Mouse (Mus musculus) liver, embryonic 14.5 days (tissue): ENCODE results near the gene Syne1. TPM values are rescaled to one million over a fixed set of nuclear protein-coding genes. Genes with fewer than 3 reads are reported as not detected.

ENCODE experiments used
- ATAC-seq: fragments of 200-750 bp; cut with Nextera tagmentation; 2 replicates; pipeline ENCODE4 v1.8.0; 2017; ENCODE audit warnings: moderate number of reproducible peaks, mild to moderate bottlenecking, moderate library complexity; ENCODE audit not compliant: insufficient read depth
- DNase-seq, 3 experiments: peaks; one replicate each; pipeline ENCODE4 v3.0.0-alpha.2; 2012 to 2013; ENCODE audit warnings: low read depth in 3 of 3, low spot score in 3 of 3
- H3K27ac ChIP-seq: fragments of 300-500 bp; sonication (generic); 2 replicates; pipeline ENCODE4 v1.5.1; 2014; ENCODE audit warnings: moderate library complexity, mild to moderate bottlenecking, control low read depth, inconsistent platforms
- H3K27me3 ChIP-seq: fragments of 300-500 bp; sonication (generic); 2 replicates; pipeline ENCODE4 v1.6.1; 2014; ENCODE audit warnings: mild to moderate bottlenecking, low read length, moderate library complexity; ENCODE audit not compliant: control insufficient read depth, insufficient read depth
- H3K36me3 ChIP-seq: fragments of 300-500 bp; sonication (generic); replicated peaks from 2 replicates; pipeline ENCODE4 v1.6.1; 2014; ENCODE audit warnings: low read depth; ENCODE audit not compliant: control insufficient read depth, insufficient read depth
- H3K4me1 ChIP-seq, 2 experiments: fragments of 200-500 bp in 1 of 2; fragments of 300-500 bp in 1 of 2; sonication (generic) in 1 of 2; replicated peaks; 2 replicates each; pipeline ENCODE4 v1.6.1; 2012 to 2014; ENCODE audit warnings: antibody characterized with exemption in 1 of 2, inconsistent platforms in 1 of 2, low read length in 1 of 2; ENCODE audit not compliant: control insufficient read depth in 2 of 2, insufficient read depth in 2 of 2
- H3K4me2 ChIP-seq: fragments of 300-500 bp; sonication (generic); 2 replicates; pipeline ENCODE4 v1.6.1; 2014; ENCODE audit warnings: low read depth, mild to moderate bottlenecking, control low read depth, moderate library complexity
- H3K4me3 ChIP-seq, 2 experiments: fragments of 200-500 bp in 1 of 2; fragments of 300-500 bp in 1 of 2; sonication (generic) in 1 of 2; 2 replicates each; pipeline ENCODE4 v1.5.1; 2012 to 2014; ENCODE audit warnings: low read depth in 2 of 2, low read length in 2 of 2, mild to moderate bottlenecking in 2 of 2, control low read depth in 1 of 2, inconsistent platforms in 1 of 2, moderate library complexity in 1 of 2; ENCODE audit not compliant: insufficient read depth in 1 of 2
- H3K9ac ChIP-seq: fragments of 300-500 bp; sonication (generic); replicated peaks from 2 replicates; pipeline ENCODE4 v1.6.1; 2014; ENCODE audit warnings: mild to moderate bottlenecking, control low read depth, moderate library complexity
- H3K9me3 ChIP-seq: fragments of 300-500 bp; sonication (generic); 2 replicates; pipeline ENCODE4 v1.6.1; 2016; ENCODE audit warnings: low read length, mixed read lengths; ENCODE audit not compliant: control insufficient read depth
- CTCF ChIP-seq: IDR thresholded peaks from 2 replicates; pipeline ENCODE4 v1.5.1; 2016; ENCODE audit warnings: antibody characterized with exemption, low read depth, control low read depth
- EP300 ChIP-seq: IDR thresholded peaks from 2 replicates; pipeline ENCODE4 v1.6.1; 2016; ENCODE audit warnings: antibody characterized with exemption, low read depth
- WGBS: fragments of 180-500 bp; shearing (Covaris S2); extraction: QIAGEN DNeasy Blood & Tissue Kit; methylation state at CpG from one replicate; pipeline ENCODE4 v1.1.7; 2014; ENCODE audit not compliant: insufficient replicate concordance; 5-methylcytosine and 5-hydroxymethylcytosine counted together
- polyA plus RNA-seq, 2 experiments: library from polyadenylated mRNA; depleted of rRNA in 1 of 2; stranded (reverse) in 1 of 2; unstranded in 1 of 2; fragments of >200 nt; fragmentation: Nextera tagmentation in 1 of 2; extraction: Ambion mirVana in 1 of 2; gene quantifications; 2 replicates each; pipeline versions ENCODE4 v1.2.1 to v1.2.3; 2012 to 2014

Gene Syne1
- polyA plus RNA-seq, 2 experiments, result 3.1 to 3.6 TPM

- no peaks in the 10 kb centered on the region for H3K27me3 ChIP-seq
- DNase-seq, result no peak
- H3K4me3 ChIP-seq, result no peak overlapping the region
- WGBS, result 30% methylated on average over 2 of the region's 2 CpGs
- no peaks in the 10 kb centered on the region for H3K9me3 ChIP-seq
- no peaks in the 10 kb centered on the region for H3K36me3 ChIP-seq
- TF ChIP-seq EP300 (no peak), CTCF (no peak)
- H3K27ac ChIP-seq, result no peak overlapping the region
- no peak overlapping the region for H3K9ac ChIP-seq
- no peak for ATAC-seq
- H3K4me2 ChIP-seq, result no peak overlapping the region
- no peaks in the 10 kb centered on the region for H3K4me1 ChIP-seq
These were observed 491.3 kb downstream of the Syne1 start for GRCm38 (mm10) chr10:5059983-5060382.

GRCm38 (mm10) chr10:5058876-5059275 is 492.4 kb downstream of the Syne1 start:
- ATAC-seq (no peak), DNase-seq (no peak)
- Histone ChIP-seq H3K4me3 (no peak overlapping the region), H3K9ac (no peak overlapping the region), H3K27me3 (no peaks in the 10 kb centered on the region), H3K9me3 (no peaks in the 10 kb centered on the region), H3K27ac (no peak overlapping the region), H3K4me1 (no peaks in the 10 kb centered on the region), H3K36me3 (no peaks in the 10 kb centered on the region), H3K4me2 (no peak overlapping the region)
- TF ChIP-seq CTCF (no peak), EP300 (no peak)
- WGBS, result 63% methylated on average over 2 of the region's 2 CpGs

- H3K9me3 ChIP-seq, result no peaks in the 10 kb centered on the region
- H3K9ac ChIP-seq, result no peak overlapping the region
- WGBS, result 82% methylated on average over 15 of the region's 15 CpGs
- no peaks in the 10 kb centered on the region for H3K27me3 ChIP-seq
- H3K36me3 ChIP-seq, result no peaks in the 10 kb centered on the region
- H3K4me1 ChIP-seq, result no peaks in the 10 kb centered on the region
- ATAC-seq (no peak), DNase-seq (no peak)
- no peak overlapping the region for H3K27ac ChIP-seq
- H3K4me2 ChIP-seq, result no peak overlapping the region
- H3K4me3 ChIP-seq, result no peak overlapping the region
- TF ChIP-seq CTCF (no peak), EP300 (no peak)
These were observed 493.6 kb downstream of the Syne1 start for GRCm38 (mm10) chr10:5057661-5058060.

GRCm38 (mm10) chr10:5056940-5057339 is 494.3 kb downstream of the Syne1 start:
- Histone ChIP-seq H3K4me3 (no peak overlapping the region), H3K27ac (no peak overlapping the region), H3K9ac (no peak overlapping the region), H3K27me3 (no peaks in the 10 kb centered on the region), H3K9me3 (no peaks in the 10 kb centered on the region), H3K4me2 (no peak overlapping the region), H3K36me3 (no peaks in the 10 kb centered on the region), H3K4me1 (no peaks in the 10 kb centered on the region)
- 38% methylated on average over 3 of the region's 3 CpGs for WGBS
- ATAC-seq (no peak), DNase-seq (no peak)
- no peak for TF ChIP-seq EP300
- no peak for TF ChIP-seq CTCF

GRCm38 (mm10) chr10:5056243-5056735 is 495.0 kb downstream of the Syne1 start:
- H3K9ac ChIP-seq, result no peak overlapping the region
- H3K36me3 ChIP-seq, result no peaks in the 10 kb centered on the region
- DNase-seq (no peak), ATAC-seq (no peak)
- no peaks in the 10 kb centered on the region for H3K27me3 ChIP-seq
- 83% methylated on average over 10 of the region's 10 CpGs for WGBS
- H3K9me3 ChIP-seq, result no peaks in the 10 kb centered on the region
- H3K4me3 ChIP-seq, result no peak overlapping the region
- H3K4me1 ChIP-seq, result no peaks in the 10 kb centered on the region
- no peak overlapping the region for H3K4me2 ChIP-seq
- H3K27ac ChIP-seq, result no peak overlapping the region
- TF ChIP-seq CTCF (no peak), EP300 (no peak)
